Mouse (Mus musculus) midbrain, embryonic 11.5 days (tissue): ENCODE data around the gene Zdhhc9. TPM values are rescaled to one million over a fixed set of nuclear protein-coding genes. Genes with fewer than 3 reads are reported as not detected.
A peak's percentile ranks its signal among the peaks of the same experiment; 100 is the strongest.

Experiments used
- ATAC-seq: fragments of 200-750 bp; cut with Nextera tagmentation; 2 replicates; pipeline ENCODE4 v1.8.0; 2017; ENCODE audit warnings: moderate TSS enrichment, moderate library complexity; ENCODE audit not compliant: low FRiP score
- DNase-seq: peaks from one replicate; pipeline ENCODE4 v3.0.0; 2015; ENCODE audit warnings: low spot score; ENCODE audit errors: missing footprints
- H3K27ac ChIP-seq: fragments of 300-500 bp; sonication (generic); 2 replicates; pipeline ENCODE4 v1.5.1; 2014; ENCODE audit warnings: low read depth, low read length
- H3K27me3 ChIP-seq: fragments of 300-500 bp; sonication (generic); 2 replicates; pipeline ENCODE4 v1.6.1; 2014; ENCODE audit warnings: mild to moderate bottlenecking, low read length, moderate library complexity, mixed read lengths; ENCODE audit not compliant: control insufficient read depth, insufficient read depth
- H3K36me3 ChIP-seq: fragments of 300-500 bp; sonication (generic); 2 replicates; pipeline ENCODE4 v1.6.1; 2014; ENCODE audit warnings: mild to moderate bottlenecking, low read length, moderate library complexity, mixed read lengths; ENCODE audit not compliant: control insufficient read depth, insufficient read depth
- H3K4me1 ChIP-seq: fragments of 300-500 bp; sonication (generic); 2 replicates; pipeline ENCODE4 v1.6.1; 2014; ENCODE audit warnings: low read length; ENCODE audit not compliant: control insufficient read depth, insufficient read depth
- H3K4me2 ChIP-seq: fragments of 300-500 bp; sonication (generic); 2 replicates; pipeline ENCODE4 v1.6.1; 2014; ENCODE audit warnings: mild to moderate bottlenecking, moderate library complexity
- H3K4me3 ChIP-seq: fragments of 300-500 bp; sonication (generic); 2 replicates; pipeline ENCODE4 v1.5.1; 2014; ENCODE audit warnings: low read depth, low read length
- H3K9ac ChIP-seq: fragments of 300-500 bp; sonication (generic); 2 replicates; pipeline ENCODE4 v1.6.1; 2014; ENCODE audit warnings: low read length
- H3K9me3 ChIP-seq: fragments of 300-500 bp; sonication (generic); 2 replicates; pipeline ENCODE4 v1.6.1; 2016; ENCODE audit warnings: low read length; ENCODE audit not compliant: control insufficient read depth
- WGBS: fragments of 180-500 bp; shearing (Covaris S2); extraction: QIAGEN DNeasy Blood & Tissue Kit; methylation state at CpG from one replicate; pipeline ENCODE4 v1.1.7; 2014; 5-methylcytosine and 5-hydroxymethylcytosine counted together
- polyA plus RNA-seq: library from polyadenylated mRNA; unstranded; fragments of >200 nt; fragmentation: Nextera tagmentation; extraction: Ambion mirVana; gene quantifications from 2 replicates; pipeline ENCODE4 v1.2.1, GENCODE M21; 2014

Zdhhc9 gene
- polyA plus RNA-seq, 1 experiment from 2014 or later = 3.6 TPM

- Histone ChIP-seq H3K27ac (no peak overlapping the region), H3K4me2 (no peak overlapping the region), H3K36me3 (no peaks in the 10 kb centered on the region), H3K9ac (no peak overlapping the region), H3K9me3 (no peaks in the 10 kb centered on the region), H3K27me3 (no peaks in the 10 kb centered on the region), H3K4me3 (no peak overlapping the region), H3K4me1 (no peaks in the 10 kb centered on the region; the same call in 1 of the 2 replicates)
- 40% methylated on average over 14 of the region's 14 CpGs for WGBS
- DNase-seq (peak; percentile 85), ATAC-seq (no peak)
Observed at GRCm38 (mm10) chrX:48139368-48140285, 69.1 kb downstream of the Zdhhc9 start.

- DNase-seq (peak; percentile 81), ATAC-seq (no peak)
- Histone ChIP-seq H3K4me1 (no peaks in the 10 kb centered on the region; the same call in 1 of the 2 replicates), H3K4me2 (no peak overlapping the region), H3K27me3 (no peaks in the 10 kb centered on the region), H3K27ac (no peak overlapping the region), H3K9me3 (no peaks in the 10 kb centered on the region), H3K4me3 (no peak overlapping the region), H3K9ac (no peak overlapping the region), H3K36me3 (no peaks in the 10 kb centered on the region)
- 51% methylated on average over 7 of the region's 7 CpGs for WGBS
Observed at GRCm38 (mm10) chrX:48138539-48139275, 70.0 kb downstream of the Zdhhc9 start.

- Histone ChIP-seq H3K9ac (no peak overlapping the region), H3K27ac (no peak overlapping the region), H3K9me3 (no peaks in the 10 kb centered on the region), H3K4me3 (no peak overlapping the region), H3K4me1 (no peaks in the 10 kb centered on the region; the same call in 1 of the 2 replicates), H3K4me2 (no peak overlapping the region), H3K27me3 (no peaks in the 10 kb centered on the region), H3K36me3 (no peaks in the 10 kb centered on the region)
- 63% methylated on average over 6 of the region's 6 CpGs for WGBS
- ATAC-seq (no peak), DNase-seq (no peak)
Observed at GRCm38 (mm10) chrX:48138011-48138410, 70.7 kb downstream of the Zdhhc9 start.

GRCm38 (mm10) chrX:48136935-48137334 is 71.7 kb downstream of the Zdhhc9 start:
- Histone ChIP-seq H3K4me3 (no peak overlapping the region), H3K4me2 (no peak overlapping the region), H3K36me3 (no peaks in the 10 kb centered on the region), H3K4me1 (no peaks in the 10 kb centered on the region; the same call in 1 of the 2 replicates), H3K27ac (no peak overlapping the region), H3K9me3 (no peaks in the 10 kb centered on the region), H3K27me3 (no peaks in the 10 kb centered on the region), H3K9ac (no peak overlapping the region)
- WGBS = 82% methylated on average over 4 of the region's 4 CpGs
- DNase-seq (no peak), ATAC-seq (no peak)

- H3K4me2 ChIP-seq = no peak overlapping the region
- H3K27ac ChIP-seq = no peak overlapping the region
- no peak for ATAC-seq
- no peaks in the 10 kb centered on the region for H3K36me3 ChIP-seq
- H3K9ac ChIP-seq = no peak overlapping the region
- H3K4me3 ChIP-seq = no peak overlapping the region
- no peaks in the 10 kb centered on the region for H3K27me3 ChIP-seq
- H3K9me3 ChIP-seq = no peaks in the 10 kb centered on the region
- 100% methylated on average over 1 of the region's 1 CpGs for WGBS
- no peak for DNase-seq
- no peaks in the 10 kb centered on the region for H3K4me1 ChIP-seq
Observed at GRCm38 (mm10) chrX:48129167-48129566, 79.5 kb downstream of the Zdhhc9 start.

- H3K4me1 ChIP-seq = no peaks in the 10 kb centered on the region
- H3K27ac ChIP-seq = no peak overlapping the region
- WGBS = 86% methylated on average over 6 of the region's 6 CpGs
- DNase-seq (no peak), ATAC-seq (no peak)
- H3K9me3 ChIP-seq = no peaks in the 10 kb centered on the region
- H3K36me3 ChIP-seq = no peaks in the 10 kb centered on the region
- no peak overlapping the region for H3K4me3 ChIP-seq
- no peak overlapping the region for H3K9ac ChIP-seq
- no peaks in the 10 kb centered on the region for H3K27me3 ChIP-seq
- no peak overlapping the region for H3K4me2 ChIP-seq
Observed at GRCm38 (mm10) chrX:48127502-48128218, 81.0 kb downstream of the Zdhhc9 start.

GRCm38 (mm10) chrX:48126903-48127476 is 81.7 kb downstream of the Zdhhc9 start:
- H3K9me3 ChIP-seq = no peaks in the 10 kb centered on the region
- DNase-seq (no peak), ATAC-seq (no peak)
- no peak overlapping the region for H3K27ac ChIP-seq
- H3K36me3 ChIP-seq = no peaks in the 10 kb centered on the region
- 74% methylated on average over 6 of the region's 6 CpGs for WGBS
- no peak overlapping the region for H3K4me2 ChIP-seq
- no peak overlapping the region for H3K9ac ChIP-seq
- no peak overlapping the region for H3K4me3 ChIP-seq
- H3K27me3 ChIP-seq = no peaks in the 10 kb centered on the region
- H3K4me1 ChIP-seq = no peaks in the 10 kb centered on the region

GRCm38 (mm10) chrX:48124132-48125071 is 84.3 kb downstream of the Zdhhc9 start:
- no peak overlapping the region for H3K4me2 ChIP-seq

More at GRCm38 (mm10) chrX:48124132-48125071, 84.3 kb downstream of the Zdhhc9 start:
- Histone ChIP-seq H3K4me3 (no peak overlapping the region), H3K4me1 (no peaks in the 10 kb centered on the region), H3K9ac (no peak overlapping the region), H3K9me3 (no peaks in the 10 kb centered on the region), H3K27me3 (no peaks in the 10 kb centered on the region), H3K36me3 (no peaks in the 10 kb centered on the region), H3K27ac (no peak overlapping the region)
- DNase-seq (peak; percentile 90), ATAC-seq (peak; percentile 48; the same call in 1 of the 2 replicates)
- 27% methylated on average over 17 of the region's 17 CpGs for WGBS
